11 mouse cellular contexts compared by ENCODE assay signal in the genomic region with DNA sequence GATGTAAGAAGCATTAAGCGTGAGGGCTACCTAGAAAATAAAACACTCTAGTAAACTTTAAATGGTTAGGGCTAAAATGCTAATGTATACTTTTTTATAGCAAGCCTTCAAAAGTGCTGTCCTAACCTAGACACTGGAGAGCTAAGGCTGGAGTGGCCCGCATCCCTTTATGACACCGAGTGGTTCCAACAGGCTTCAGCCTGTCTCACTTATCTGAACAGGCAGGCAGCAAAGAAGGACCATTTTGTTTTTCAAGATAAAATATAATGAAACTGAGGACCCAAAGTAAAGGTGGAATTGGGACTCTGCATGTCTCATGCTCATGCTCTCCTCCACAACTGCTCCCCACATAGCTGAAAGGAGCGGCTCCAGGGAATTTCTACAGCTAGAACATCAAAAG.
"Had no signal": no experiment of that assay in that cellular context is flagged by ENCODE, and none has a peak within 500 bp of the region (broad histone marks: within the 10 kb centered on the region; RNA-seq: fewer than 3 reads in every experiment).

No protein-coding gene starts in this region.

- H3K9me3 ChIP-seq: limb, embryonic 12.5 days; lung, embryonic 15.5 days; midbrain, embryonic 13.5 days had no signal

- H3K4me3 ChIP-seq: limb, embryonic 12.5 days; lung, embryonic 15.5 days; midbrain, embryonic 13.5 days had no signal

- DNase-seq: kidney, adult 8-10 months; kidney, postnatal 36 days; layer of hippocampus, adult 9-11 months; layer of hippocampus, postnatal 36 days; lung, postnatal 14 days; right cerebral cortex, postnatal 14 days; thymus, postnatal 36 days had no signal

- H3K9ac ChIP-seq: limb, embryonic 12.5 days; lung, embryonic 15.5 days; midbrain, embryonic 13.5 days had no signal

- ATAC-seq: midbrain, embryonic 13.5 days had no signal

- H3K4me1 ChIP-seq: limb, embryonic 12.5 days; lung, embryonic 15.5 days; midbrain, embryonic 13.5 days had no signal

- H3K4me2 ChIP-seq: limb, embryonic 12.5 days; lung, embryonic 15.5 days; midbrain, embryonic 13.5 days had no signal

- H3K27me3 ChIP-seq: limb, embryonic 12.5 days; lung, embryonic 15.5 days; midbrain, embryonic 13.5 days had no signal

- H3K27ac ChIP-seq: limb, embryonic 12.5 days; lung, embryonic 15.5 days; macrophage; midbrain, embryonic 13.5 days had no signal
